ENCODE assay signal across 22 mouse cellular contexts in genomic region chr6:127840171-127840570, GRCm38 (mm10). TPM values are rescaled to one million over a fixed set of nuclear protein-coding genes. Genes with fewer than 3 reads are reported as not detected.
DNase-seq lines count a peak whose midpoint lies in the region; ATAC-seq lines count a peak whose summit lies in the region.
"Had no signal": no experiment of that assay in that cellular context is flagged by ENCODE, and none has a peak within 500 bp of the region (broad histone marks: within the 10 kb centered on the region; RNA-seq: fewer than 3 reads in every experiment).

No protein-coding gene starts in this region.

- H3K27me3 ChIP-seq in embryonic facial prominence, embryonic 14.5 days (replicated peaks; ENCODE audit: control insufficient read depth, insufficient read depth, low read length) = no peaks in the 10 kb centered on the region
- no peaks in the 10 kb centered on the region for H3K27me3 ChIP-seq in embryonic facial prominence, embryonic 10.5 days (replicated peaks; ENCODE audit: low read depth, poor library complexity, severe bottlenecking)
- H3K27me3 ChIP-seq: embryonic facial prominence, embryonic 12.5 days; neural tube, embryonic 12.5 days had no signal

- H3K4me2 ChIP-seq in embryonic facial prominence, embryonic 14.5 days (ENCODE audit: low read depth, low read length) = no peak overlapping the region
- H3K4me2 ChIP-seq: embryonic facial prominence, embryonic 12.5 days; heart, embryonic 11.5 days; neural tube, embryonic 12.5 days had no signal

- H3K4me1 ChIP-seq in embryonic facial prominence, embryonic 14.5 days (ENCODE audit: control insufficient read depth, insufficient read depth, low read length) = no peaks in the 10 kb centered on the region; the same call in 1 of the 2 replicates
- H3K4me1 ChIP-seq in embryonic facial prominence, embryonic 10.5 days = peaks cover 8% of the 10 kb centered on the region
- H3K4me1 ChIP-seq: embryonic facial prominence, embryonic 12.5 days; neural tube, embryonic 12.5 days had no signal

- WGBS in embryonic facial prominence, embryonic 14.5 days = 69% methylated on average over 7 of the region's 7 CpGs
- WGBS in embryonic facial prominence, embryonic 10.5 days = 81% methylated on average over 7 of the region's 7 CpGs

- intact Hi-C loops in left cerebral cortex, postnatal 36 days (cut with DNase I) = loop anchor here (5.0 kb wide), 1 partner anchor 73 kb away; the partner anchor contains the start of gene Prmt8

- H3K9me3 ChIP-seq in embryonic facial prominence, embryonic 14.5 days (ENCODE audit: control insufficient read depth, low read length) = no peaks in the 10 kb centered on the region
- 0 out of 2 replicates have a peak, but pooled peaks cover 2% of the 10 kb centered on the region for H3K9me3 ChIP-seq in embryonic facial prominence, embryonic 10.5 days
- H3K9me3 ChIP-seq: embryonic facial prominence, embryonic 12.5 days; midbrain, embryonic 10.5 days had no signal

- no peak overlapping the region for H3K4me3 ChIP-seq in embryonic facial prominence, embryonic 14.5 days (ENCODE audit: low read depth, low read length)
- H3K4me3 ChIP-seq in embryonic facial prominence, embryonic 10.5 days = no peak overlapping the region
- H3K4me3 ChIP-seq: embryonic facial prominence, embryonic 12.5 days; midbrain, embryonic 10.5 days; neural tube, embryonic 12.5 days had no signal

- ATAC-seq in embryonic facial prominence, embryonic 14.5 days (ENCODE audit: low read depth) = no peak
- ATAC-seq: CD4-positive, CD25-positive, alpha-beta regulatory T cell, adult 4 months; forebrain, embryonic 16.5 days; hindbrain, embryonic 16.5 days; intestine, postnatal 0 days had no signal

- H3K36me3 ChIP-seq in embryonic facial prominence, embryonic 14.5 days (ENCODE audit: control insufficient read depth, insufficient read depth, low read length) = no peaks in the 10 kb centered on the region
- no peaks in the 10 kb centered on the region for H3K36me3 ChIP-seq in embryonic facial prominence, embryonic 10.5 days (replicated peaks)
- H3K36me3 ChIP-seq: embryonic facial prominence, embryonic 12.5 days; G1E; midbrain, embryonic 10.5 days; neural tube, embryonic 12.5 days had no signal

- peak; percentile 5 for DNase-seq in embryonic facial prominence, embryonic 14.5 days (ENCODE audit: low spot score)
- no peak for DNase-seq in embryonic facial prominence, embryonic 10.5 days (ENCODE audit: low spot score)
- DNase-seq in layer of hippocampus, adult 9-11 months = peak; percentile 42
- no peak for DNase-seq in layer of hippocampus, postnatal 10 days (ENCODE audit: low spot score in 2 of 2)
- DNase-seq in left cerebral cortex, postnatal 36 days (ENCODE audit: low spot score in 2 of 2) = peak; percentile 53 to 68
- no peak for DNase-seq in gastrocnemius, adult 8-10 months (ENCODE audit: low spot score in 2 of 2)
- no peak for DNase-seq in natural killer cell, adult 2 months (ENCODE audit: low spot score in 2 of 2)
- DNase-seq in T-cell, adult 2 months (ENCODE audit: low spot score) = no peak
- DNase-seq: adrenal gland, postnatal 14 days; heart, postnatal 14 days; lung, adult 2 months; lung, postnatal 4 days had no signal

- no peak overlapping the region for H3K9ac ChIP-seq in embryonic facial prominence, embryonic 14.5 days (ENCODE audit: low read depth, low read length)
- H3K9ac ChIP-seq: embryonic facial prominence, embryonic 12.5 days; neural tube, embryonic 12.5 days had no signal

- H3K27ac ChIP-seq in embryonic facial prominence, embryonic 14.5 days (replicated peaks; ENCODE audit: low read depth, low read length) = no peak overlapping the region
- no peak overlapping the region for H3K27ac ChIP-seq in embryonic facial prominence, embryonic 10.5 days (replicated peaks)
- H3K27ac ChIP-seq: embryonic facial prominence, embryonic 12.5 days; midbrain, embryonic 10.5 days; neural tube, embryonic 12.5 days had no signal

RNA-seq across cellular contexts. Expression of gene Tspan11, which starts 47.2 kb away (rescaled TPM):
- polyA plus RNA-seq in embryonic facial prominence, embryonic 14.5 days (2014; fragmentation: Nextera tagmentation; extraction: Ambion mirVana) = 21.9 and 22.1 TPM in 2 replicates
- 3.9 and 6.9 TPM in 2 replicates for polyA plus RNA-seq in embryonic facial prominence, embryonic 10.5 days (2016; fragmentation: Nextera tagmentation; extraction: Ambion mirVana)
- 1 to 10 TPM; 2.3 to 3.7 TPM for total RNA-seq in layer of hippocampus, postnatal 10 days (2021)
- total RNA-seq in left cerebral cortex, postnatal 36 days (2021) = 1 to 10 TPM; 6.2 to 7.9 TPM
- total RNA-seq in gastrocnemius, adult 8-10 months (2022) = 1 to 10 TPM in 2 of 4 experiments, under 1 TPM in 2; 0.24 to 1.5 (median 0.68) TPM
- polyA plus RNA-seq: CD4-positive, CD25-positive, alpha-beta regulatory T cell, adult 4 months; G1E; liver, adult 2 months had no signal

Comparison
In these comparisons a context has a peak if more than half of its experiments do, and no peak if none do; other contexts are left out.
1. DNase-seq: peak in embryonic facial prominence, embryonic 14.5 days (single experiment), layer of hippocampus, adult 9-11 months (single experiment) and left cerebral cortex, postnatal 36 days (2 of 2); none in embryonic facial prominence, embryonic 10.5 days (single experiment), layer of hippocampus, postnatal 10 days (0 of 2), gastrocnemius, adult 8-10 months (0 of 2), natural killer cell, adult 2 months (0 of 2) and T-cell, adult 2 months (single experiment).